Mouse (Mus musculus) mouse trophoblast stem cell (cell line): Measurements from ENCODE around the gene Gm11733.

Source experiments
- in situ Hi-C, 2 experiments: fragments of 300-500 bp; cut with MseI, MboI; formaldehyde crosslinking; loops; 2 replicates in 1 of 2; 3 replicates in 1 of 2; pipeline ENCODE4 v1.15.1; 2025

Gene Gm11733

GRCm38 (mm10) chr11:117535491-117536304 lies 51.5 kb downstream of the Gm11733 start:
- in situ Hi-C loops = no loop called here

GRCm38 (mm10) chr11:117536586-117536985 lies 52.4 kb downstream of the Gm11733 start:
- in situ Hi-C loops = no loop called here
